In genomic region chr8:70833520-70833919, GRCm38 (mm10) we compare ENCODE assay signal across 8 mouse cellular contexts. TPM values are rescaled to one million over a fixed set of nuclear protein-coding genes. Genes with fewer than 3 reads are reported as not detected.
DNase-seq lines count a peak whose midpoint lies in the region; ATAC-seq lines count a peak whose summit lies in the region.

No protein-coding gene starts in this region.

- intact Hi-C loops in heart, postnatal 10 days (cut with DNase I) = no loop called here

- peaks cover 4% of the 10 kb centered on the region; the same call in 1 of the 2 replicates for H3K36me3 ChIP-seq in lung, embryonic 16.5 days (ENCODE audit: control insufficient read depth, insufficient read depth, low read length)
- no peaks in the 10 kb centered on the region for H3K36me3 ChIP-seq in forebrain, embryonic 16.5 days (ENCODE audit: control insufficient read depth, insufficient read depth)

- ATAC-seq in lung, embryonic 16.5 days (ENCODE audit: low read depth) = peak; percentile 42
- ATAC-seq in forebrain, embryonic 16.5 days = no peak

- 40% methylated on average over 15 of the region's 15 CpGs for WGBS in lung, embryonic 16.5 days
- 47% methylated on average over 15 of the region's 15 CpGs for WGBS in forebrain, embryonic 16.5 days

- H3K4me1 ChIP-seq in lung, embryonic 16.5 days (replicated peaks; ENCODE audit: control insufficient read depth, insufficient read depth, low read length) = peaks cover 10% of the 10 kb centered on the region
- H3K4me1 ChIP-seq in forebrain, embryonic 16.5 days (replicated peaks; ENCODE audit: control insufficient read depth, insufficient read depth, low read length) = peaks cover 3% of the 10 kb centered on the region

- H3K9me3 ChIP-seq in lung, embryonic 16.5 days (ENCODE audit: control insufficient read depth, low read length) = no peaks in the 10 kb centered on the region
- no peaks in the 10 kb centered on the region for H3K9me3 ChIP-seq in forebrain, embryonic 16.5 days (ENCODE audit: control insufficient read depth, low read length)

- no peaks in the 10 kb centered on the region for H3K27me3 ChIP-seq in lung, embryonic 16.5 days (ENCODE audit: control insufficient read depth, insufficient read depth, low read depth, low read length)
- H3K27me3 ChIP-seq in forebrain, embryonic 16.5 days (replicated peaks; ENCODE audit: control insufficient read depth, insufficient read depth, low read length) = no peaks in the 10 kb centered on the region

- H3K4me2 ChIP-seq in lung, embryonic 16.5 days (ENCODE audit: low read depth, low read length) = no peak overlapping the region
- H3K4me2 ChIP-seq in forebrain, embryonic 16.5 days (ENCODE audit: low read length) = no peak overlapping the region

- H3K4me3 ChIP-seq in lung, embryonic 16.5 days (ENCODE audit: low read length) = no peak overlapping the region
- H3K4me3 ChIP-seq in forebrain, embryonic 16.5 days (replicated peaks; ENCODE audit: low read length) = no peak overlapping the region

- no peak overlapping the region for H3K9ac ChIP-seq in lung, embryonic 16.5 days (ENCODE audit: low read length)
- H3K9ac ChIP-seq in forebrain, embryonic 16.5 days (replicated peaks; ENCODE audit: low read depth, low read length) = no peak overlapping the region

- peak overlapping the region; percentile 4; the same call in 1 of the 2 replicates for H3K27ac ChIP-seq in lung, embryonic 16.5 days (ENCODE audit: low read length)
- H3K27ac ChIP-seq in forebrain, embryonic 16.5 days (ENCODE audit: low read length) = no peak overlapping the region

- DNase-seq in cerebellum, adult 9-11 months = peak; percentile 47
- DNase-seq in cerebellum, adult 8-10 months = no peak
- DNase-seq in ovary, adult 18-20 months (ENCODE audit: low spot score) = peak; percentile 49
- no peak for DNase-seq in ovary, postnatal 14 days (ENCODE audit: low spot score)
- DNase-seq in heart, postnatal 10 days = peak; percentile 91 to 92
- no peak for DNase-seq in retina, postnatal 1 day

RNA-seq across cellular contexts. Expression of gene Arrdc2, which starts 6.0 kb away (rescaled TPM):
- total RNA-seq in heart, postnatal 10 days (2021) = 10 to 100 TPM in 1 of 2 experiments, 1 to 10 TPM in 1; 4.7 to 18.5 TPM
- 4.5 and 5.6 TPM in 2 replicates for polyA plus RNA-seq in lung, embryonic 16.5 days (2015; fragmentation: Nextera tagmentation; extraction: Ambion mirVana)
- polyA plus RNA-seq in forebrain, embryonic 16.5 days (2015; fragmentation: Nextera tagmentation; extraction: Ambion mirVana) = 7.4 and 8.3 TPM in 2 replicates

RNA-seq across cellular contexts. Expression of gene Il12rb1, which starts 25.3 kb away (rescaled TPM):
- total RNA-seq in heart, postnatal 10 days (2021) = under 1 TPM in 1 of 2 experiments, not detected in 1; 0.53 TPM
- polyA plus RNA-seq in lung, embryonic 16.5 days (2015; fragmentation: Nextera tagmentation; extraction: Ambion mirVana) = 0.24 and 0.69 TPM in 2 replicates
- polyA plus RNA-seq in forebrain, embryonic 16.5 days (2015; fragmentation: Nextera tagmentation; extraction: Ambion mirVana) = 0.08 and 0.09 TPM in 2 replicates

RNA-seq across cellular contexts. Expression of gene Mast3, which starts 28.7 kb away (rescaled TPM):
- 1 to 10 TPM; 7.9 to 9.3 TPM for total RNA-seq in heart, postnatal 10 days (2021)
- 13.7 and 14.3 TPM in 2 replicates for polyA plus RNA-seq in lung, embryonic 16.5 days (2015; fragmentation: Nextera tagmentation; extraction: Ambion mirVana)
- polyA plus RNA-seq in forebrain, embryonic 16.5 days (2015; fragmentation: Nextera tagmentation; extraction: Ambion mirVana) = 22.5 and 30.8 TPM in 2 replicates

RNA-seq across cellular contexts. Expression of gene Kcnn1, which starts 29.5 kb away (rescaled TPM):
- 1 to 10 TPM; 3.1 to 3.7 TPM for total RNA-seq in heart, postnatal 10 days (2021)
- polyA plus RNA-seq in lung, embryonic 16.5 days (2015; fragmentation: Nextera tagmentation; extraction: Ambion mirVana) = 0.40 and 0.99 TPM in 2 replicates
- polyA plus RNA-seq in forebrain, embryonic 16.5 days (2015; fragmentation: Nextera tagmentation; extraction: Ambion mirVana) = 11.2 and 13.4 TPM in 2 replicates

RNA-seq across cellular contexts. Expression of gene Ccdc124, which starts 40.2 kb away (rescaled TPM):
- total RNA-seq in heart, postnatal 10 days (2021) = 10 to 100 TPM; 40.9 to 41.1 TPM
- polyA plus RNA-seq in lung, embryonic 16.5 days (2015; fragmentation: Nextera tagmentation; extraction: Ambion mirVana) = 99.2 and 106 TPM in 2 replicates
- 152 and 167 TPM in 2 replicates for polyA plus RNA-seq in forebrain, embryonic 16.5 days (2015; fragmentation: Nextera tagmentation; extraction: Ambion mirVana)

Comparison
In these comparisons a context has a peak if more than half of its experiments do, and no peak if none do; other contexts are left out.
1. DNase-seq: peak in cerebellum, adult 9-11 months (single experiment), ovary, adult 18-20 months (single experiment) and heart, postnatal 10 days (2 of 2); none in cerebellum, adult 8-10 months (single experiment), ovary, postnatal 14 days (single experiment) and retina, postnatal 1 day (single experiment).